ENCODE assay signal across 9 mouse cellular contexts in genomic region chr7:19589917-19590316, GRCm38 (mm10). TPM values are rescaled to one million over a fixed set of nuclear protein-coding genes. Genes with fewer than 3 reads are reported as not detected.
DNase-seq lines count a peak whose midpoint lies in the region; ATAC-seq and TF ChIP-seq lines count a peak whose summit lies in the region.
"Had no signal": no experiment of that assay in that cellular context is flagged by ENCODE, and none has a peak within 500 bp of the region (broad histone marks: within the 10 kb centered on the region; RNA-seq: fewer than 3 reads in every experiment).

No protein-coding gene starts in this region.

- DNase-seq in CH12.LX (ENCODE audit: extremely low read depth): peak; percentile 89
- peak; percentile 39 to 57 for DNase-seq in adrenal gland, postnatal 4 days (ENCODE audit: low spot score in 2 of 2)
- DNase-seq in embryonic facial prominence, embryonic 11.5 days (ENCODE audit: low spot score): peak; percentile 89
- peak; percentile 86 for DNase-seq in kidney, postnatal 10 days
- peak; percentile 61 for DNase-seq in neural tube, embryonic 10.5 days (ENCODE audit: extremely low spot score, low spot score)
- peak; percentile 73 for DNase-seq in telencephalon, adult 2 months (ENCODE audit: low read depth, low spot score)

- no peak overlapping the region for H3K4me2 ChIP-seq in CH12.LX (ENCODE audit: insufficient read depth, low read depth, poor library complexity, severe bottlenecking)
- no peak overlapping the region for H3K4me2 ChIP-seq in embryonic facial prominence, embryonic 11.5 days (ENCODE audit: low read depth, low read length)
- H3K4me2 ChIP-seq in heart, embryonic 14.5 days (ENCODE audit: low read length): no peak overlapping the region
- no peak overlapping the region for H3K4me2 ChIP-seq in liver, embryonic 12.5 days
- H3K4me2 ChIP-seq: heart, embryonic 13.5 days had no signal

- H3K9me3 ChIP-seq in CH12.LX (replicated peaks; ENCODE audit: low read length): no peaks in the 10 kb centered on the region
- no peaks in the 10 kb centered on the region for H3K9me3 ChIP-seq in embryonic facial prominence, embryonic 11.5 days (replicated peaks; ENCODE audit: control insufficient read depth, low read length)
- no peaks in the 10 kb centered on the region for H3K9me3 ChIP-seq in heart, embryonic 14.5 days (ENCODE audit: control insufficient read depth, low read length)
- no peaks in the 10 kb centered on the region for H3K9me3 ChIP-seq in liver, embryonic 12.5 days (replicated peaks)
- H3K9me3 ChIP-seq: heart, embryonic 13.5 days had no signal

- no peak for TF ChIP-seq EP300 in CH12.LX (IDR thresholded peaks at IDR 0.05; ENCODE audit: low read length)

- peaks cover 92 to 99% of the 10 kb centered on the region in 2 experiments for H3K36me3 ChIP-seq in CH12.LX (replicated peaks in 1 of 2; ENCODE audit: control insufficient read depth in 1 of 2, insufficient read depth in 1 of 2, low read length in 1 of 2)
- H3K36me3 ChIP-seq in embryonic facial prominence, embryonic 11.5 days (replicated peaks; ENCODE audit: control insufficient read depth, insufficient read depth, low read depth, low read length): peaks cover 33% of the 10 kb centered on the region
- peaks cover 98% of the 10 kb centered on the region for H3K36me3 ChIP-seq in heart, embryonic 14.5 days (ENCODE audit: control insufficient read depth, insufficient read depth, low read length)
- peaks cover 99% of the 10 kb centered on the region for H3K36me3 ChIP-seq in liver, embryonic 12.5 days

- H3K27me3 ChIP-seq in CH12.LX (replicated peaks): no peaks in the 10 kb centered on the region
- H3K27me3 ChIP-seq in embryonic facial prominence, embryonic 11.5 days (ENCODE audit: control insufficient read depth, insufficient read depth, low read length): no peaks in the 10 kb centered on the region
- H3K27me3 ChIP-seq in heart, embryonic 14.5 days (ENCODE audit: control insufficient read depth, insufficient read depth, low read length): no peaks in the 10 kb centered on the region
- no peaks in the 10 kb centered on the region for H3K27me3 ChIP-seq in liver, embryonic 12.5 days (replicated peaks)
- H3K27me3 ChIP-seq: heart, embryonic 13.5 days had no signal

- H3K27ac ChIP-seq in CH12.LX (ENCODE audit: insufficient read depth, low read depth): 0 out of 2 replicates have a peak overlapping the region, but pooled peaks have one; percentile 14
- H3K27ac ChIP-seq in embryonic facial prominence, embryonic 11.5 days (replicated peaks; ENCODE audit: low read depth, low read length): no peak overlapping the region
- H3K27ac ChIP-seq in heart, embryonic 14.5 days (replicated peaks in 1 of 2; ENCODE audit: control insufficient read depth in 1 of 2, insufficient read depth in 1 of 2, low read depth in 2 of 2, low read length in 2 of 2): no peak overlapping the region
- H3K27ac ChIP-seq in liver, embryonic 12.5 days: no peak overlapping the region
- H3K27ac ChIP-seq: heart, embryonic 13.5 days had no signal

- ATAC-seq in embryonic facial prominence, embryonic 11.5 days (replicated peaks; ENCODE audit: insufficient number of reproducible peaks, low FRiP score, low TSS enrichment, low read depth): 0 out of 2 replicates have a peak, but pooled peaks have one; percentile 41
- peak; percentile 35; the same call in 1 of the 2 replicates for ATAC-seq in heart, embryonic 14.5 days (ENCODE audit: insufficient number of reproducible peaks, insufficient read depth, low FRiP score, low read depth)
- peak; percentile 36; the same call in 1 of the 2 replicates for ATAC-seq in liver, embryonic 12.5 days

- no peak for TF ChIP-seq POLR2A in CH12.LX (IDR thresholded peaks at IDR 0.05; ENCODE audit: low read depth, low read length)

- no peak overlapping the region for H3K9ac ChIP-seq in CH12.LX (ENCODE audit: insufficient read depth, low read depth)
- H3K9ac ChIP-seq in embryonic facial prominence, embryonic 11.5 days (replicated peaks; ENCODE audit: low read length): no peak overlapping the region
- H3K9ac ChIP-seq in heart, embryonic 14.5 days (ENCODE audit: low read length): no peak overlapping the region
- H3K9ac ChIP-seq in liver, embryonic 12.5 days: no peak overlapping the region
- H3K9ac ChIP-seq: heart, embryonic 13.5 days had no signal

- in situ Hi-C loops in CH12.LX (cut with MboI; ENCODE audit: low pct_ligation_motif_present, low pct_unique_long_range_greater_than_20kb, low sequenced_read_pairs): no loop called here

- peaks cover 0 to 15% of the 10 kb centered on the region in 2 experiments; a peak in 2 of 4 replicates for H3K4me1 ChIP-seq in CH12.LX (ENCODE audit: control insufficient read depth in 1 of 2, insufficient read depth in 2 of 2)
- H3K4me1 ChIP-seq in embryonic facial prominence, embryonic 11.5 days (ENCODE audit: control insufficient read depth, insufficient read depth, low read length): no peaks in the 10 kb centered on the region
- peaks cover 5 to 8% of the 10 kb centered on the region in 2 experiments; a peak in 2 of 4 replicates for H3K4me1 ChIP-seq in heart, embryonic 14.5 days (ENCODE audit: control insufficient read depth in 2 of 2, insufficient read depth in 2 of 2, low read length in 2 of 2)
- peaks cover 32% of the 10 kb centered on the region for H3K4me1 ChIP-seq in liver, embryonic 12.5 days

- WGBS in embryonic facial prominence, embryonic 11.5 days: 67% methylated on average over 3 of the region's 3 CpGs
- WGBS in heart, embryonic 14.5 days: 55% methylated on average over 3 of the region's 3 CpGs
- WGBS in liver, embryonic 12.5 days (ENCODE audit: insufficient replicate concordance): 57% methylated on average over 3 of the region's 3 CpGs

- TF ChIP-seq RAD21 in CH12.LX (IDR thresholded peaks at IDR 0.05; ENCODE audit: low read depth, low read length): peak; percentile 75

- H3K79me2 ChIP-seq in CH12.LX (replicated peaks; ENCODE audit: control insufficient read depth, extremely low read depth, insufficient read depth, poor library complexity, severe bottlenecking): no peaks in the 10 kb centered on the region

- TF ChIP-seq CTCF in CH12.LX (conservative IDR thresholded peaks at IDR 0.05 in 1 of 2, IDR thresholded peaks at IDR 0.05 in 1 of 2; ENCODE audit: low read depth in 2 of 2, low read length in 2 of 2): peak; percentile 84 to 86

- dilution Hi-C loops in CH12.LX (cut with MboI; ENCODE audit: extremely low pct_ligation_motif_present, extremely low pct_unique_long_range_greater_than_20kb, low sequenced_read_pairs): no loop called here

- H3K4me3 ChIP-seq in CH12.LX (replicated peaks in 1 of 3; ENCODE audit: low read depth in 2 of 3, low read length in 2 of 3, poor library complexity in 1 of 3): no peak overlapping the region
- H3K4me3 ChIP-seq in embryonic facial prominence, embryonic 11.5 days (ENCODE audit: low read depth, low read length): no peak overlapping the region
- no peak overlapping the region for H3K4me3 ChIP-seq in heart, embryonic 14.5 days (ENCODE audit: control insufficient read depth in 1 of 2, insufficient read depth in 1 of 2, low read depth in 1 of 2, low read length in 2 of 2)
- no peak overlapping the region for H3K4me3 ChIP-seq in liver, embryonic 12.5 days
- H3K4me3 ChIP-seq: heart, embryonic 13.5 days had no signal

TF ChIP-seq in CH12.LX, 34 proteins besides CTCF, POLR2A, EP300 and RAD21 (continues in another document):
- no peak for TF ChIP-seq CHD2 (IDR thresholded peaks at IDR 0.05; ENCODE audit: low read length)

RNA-seq across cellular contexts. Expression of gene Gemin7, which starts 12.5 kb away (rescaled TPM):
- 52.5 and 63.2 TPM in 2 replicates for total RNA-seq in CH12.LX (2012; rRNA removed)
- 89.6 and 101 TPM in 2 replicates for total RNA-seq in CH12.LX (2014; rRNA removed)
- polyA plus RNA-seq in CH12.LX (2012; ENCODE audit: insufficient read length, low read depth): 59.3 and 64.4 TPM in 2 replicates
- total RNA-seq in adrenal gland, postnatal 4 days (2021): 10 to 100 TPM; 67.0 to 68.8 TPM
- polyA plus RNA-seq in embryonic facial prominence, embryonic 11.5 days (2014; fragmentation: Nextera tagmentation; extraction: Ambion mirVana): 158 and 167 TPM in 2 replicates
- polyA plus RNA-seq in heart, embryonic 14.5 days (2014; fragmentation: Nextera tagmentation; extraction: Ambion mirVana): 140 and 144 TPM in 2 replicates
- 101 TPM in 2 replicates for polyA plus RNA-seq in liver, embryonic 12.5 days (2016; fragmentation: Nextera tagmentation; extraction: Ambion mirVana)

RNA-seq across cellular contexts. Expression of gene Zfp296, which starts 12.8 kb away (rescaled TPM):
- total RNA-seq in CH12.LX (2012; rRNA removed) (26.5 and 30.0 TPM in 2 replicates), CH12.LX (2014; rRNA removed) (8.6 and 10.7 TPM in 2 replicates)
- 37.6 and 44.0 TPM in 2 replicates for polyA plus RNA-seq in CH12.LX (2012; ENCODE audit: insufficient read length, low read depth)
- under 1 TPM; 0.25 to 0.39 TPM for total RNA-seq in adrenal gland, postnatal 4 days (2021)
- 0.22 and 0.31 TPM in 2 replicates for polyA plus RNA-seq in embryonic facial prominence, embryonic 11.5 days (2014; fragmentation: Nextera tagmentation; extraction: Ambion mirVana)
- 0.13 and 0.38 TPM in 2 replicates for polyA plus RNA-seq in heart, embryonic 14.5 days (2014; fragmentation: Nextera tagmentation; extraction: Ambion mirVana)
- 1.5 TPM in 2 replicates for polyA plus RNA-seq in liver, embryonic 12.5 days (2016; fragmentation: Nextera tagmentation; extraction: Ambion mirVana)

RNA-seq across cellular contexts. Expression of gene Clasrp, which starts 14.4 kb away (rescaled TPM):
- total RNA-seq in CH12.LX (2012; rRNA removed) (43.4 and 45.4 TPM in 2 replicates), CH12.LX (2014; rRNA removed) (14.5 and 17.5 TPM in 2 replicates)
- polyA plus RNA-seq in CH12.LX (2012; ENCODE audit: insufficient read length, low read depth): 59.4 and 62.6 TPM in 2 replicates
- 10 to 100 TPM; 74.3 to 79.6 TPM for total RNA-seq in adrenal gland, postnatal 4 days (2021)
- 36.0 and 37.4 TPM in 2 replicates for polyA plus RNA-seq in embryonic facial prominence, embryonic 11.5 days (2014; fragmentation: Nextera tagmentation; extraction: Ambion mirVana)
- 26.6 and 29.2 TPM in 2 replicates for polyA plus RNA-seq in heart, embryonic 14.5 days (2014; fragmentation: Nextera tagmentation; extraction: Ambion mirVana)
- 23.9 and 24.2 TPM in 2 replicates for polyA plus RNA-seq in liver, embryonic 12.5 days (2016; fragmentation: Nextera tagmentation; extraction: Ambion mirVana)

RNA-seq across cellular contexts. Expression of gene Ppp1r37, which starts 27.0 kb away (rescaled TPM):
- total RNA-seq in CH12.LX (2012; rRNA removed) (13.8 and 14.2 TPM in 2 replicates), CH12.LX (2014; rRNA removed) (7.3 and 7.7 TPM in 2 replicates)
- polyA plus RNA-seq in CH12.LX (2012; ENCODE audit: insufficient read length, low read depth): 15.7 and 16.5 TPM in 2 replicates
- total RNA-seq in adrenal gland, postnatal 4 days (2021): 10 to 100 TPM; 66.7 to 67.1 TPM
- polyA plus RNA-seq in embryonic facial prominence, embryonic 11.5 days (2014; fragmentation: Nextera tagmentation; extraction: Ambion mirVana): 3.6 and 3.7 TPM in 2 replicates
- polyA plus RNA-seq in heart, embryonic 14.5 days (2014; fragmentation: Nextera tagmentation; extraction: Ambion mirVana): 2.9 and 5.3 TPM in 2 replicates
- 19.1 and 20.2 TPM in 2 replicates for polyA plus RNA-seq in liver, embryonic 12.5 days (2016; fragmentation: Nextera tagmentation; extraction: Ambion mirVana)

RNA-seq across cellular contexts. Expression of gene Relb, which starts 39.3 kb away (rescaled TPM):
- 37.8 and 58.1 TPM in 2 replicates for total RNA-seq in CH12.LX (2012; rRNA removed)
- 41.5 and 44.0 TPM in 2 replicates for total RNA-seq in CH12.LX (2014; rRNA removed)
- polyA plus RNA-seq in CH12.LX (2012; ENCODE audit: insufficient read length, low read depth): 50.6 and 59.6 TPM in 2 replicates
- total RNA-seq in adrenal gland, postnatal 4 days (2021): 10 to 100 TPM; 22.3 to 23.8 TPM
- 3.8 and 4.3 TPM in 2 replicates for polyA plus RNA-seq in embryonic facial prominence, embryonic 11.5 days (2014; fragmentation: Nextera tagmentation; extraction: Ambion mirVana)
- polyA plus RNA-seq in heart, embryonic 14.5 days (2014; fragmentation: Nextera tagmentation; extraction: Ambion mirVana): 4.8 and 6.1 TPM in 2 replicates
- polyA plus RNA-seq in liver, embryonic 12.5 days (2016; fragmentation: Nextera tagmentation; extraction: Ambion mirVana): 1.9 and 2.6 TPM in 2 replicates

Comparison
In these comparisons a context has a peak if more than half of its experiments do, and no peak if none do; other contexts are left out.
1. RNA of gene Zfp296, which starts 12.8 kb away (polyA plus RNA-seq): 37.6 to 44.0 TPM in CH12.LX; 1.5 TPM in liver, embryonic 12.5 days, 0.13 to 0.38 TPM in heart, embryonic 14.5 days and 0.22 to 0.31 TPM in embryonic facial prominence, embryonic 11.5 days; every median in the first group is over 10 times any median in the second.
2. Peak in every context shown above with its lines, with median percentiles within 50 percentile points of each other: DNase-seq and ATAC-seq.